Mouse (Mus musculus): ENCODE measurements around the gene Tpo. TPM values are rescaled to one million over a fixed set of nuclear protein-coding genes. Genes with fewer than 3 reads are reported as not detected.

The Tpo gene
- polyA plus RNA-seq, 1 experiment from 2014 or later = 0.18 TPM

- Histone ChIP-seq H3K36me3 (ENCODE audit: control insufficient read depth, insufficient read depth) (no peaks in the 10 kb centered on the region), H3K9me3 (ENCODE audit: control insufficient read depth, low read length) (no peaks in the 10 kb centered on the region), H3K4me3 (replicated peaks; ENCODE audit: low read length) (no peak overlapping the region), H3K4me1 (replicated peaks; ENCODE audit: control insufficient read depth, insufficient read depth, low read length) (no peaks in the 10 kb centered on the region), H3K27me3 (replicated peaks; ENCODE audit: control insufficient read depth, insufficient read depth, low read length) (no peaks in the 10 kb centered on the region), H3K27ac (ENCODE audit: low read length) (no peak overlapping the region), H3K9ac (replicated peaks; ENCODE audit: low read depth, low read length) (no peak overlapping the region), H3K4me2 (ENCODE audit: low read length) (no peak overlapping the region)
- 40% methylated on average over 29 of the region's 29 CpGs for WGBS
- ATAC-seq = no peak
These were observed 29.4 kb downstream of the Tpo start for GRCm38 (mm10) chr12:30102891-30103565.

- no peaks in the 10 kb centered on the region for H3K36me3 ChIP-seq (ENCODE audit: control insufficient read depth, insufficient read depth)
- ATAC-seq = peak; percentile 38; the same call in 1 of the 2 replicates
- WGBS = 83% methylated on average over 5 of the region's 5 CpGs
These were observed 40.3 kb downstream of the Tpo start for GRCm38 (mm10) chr12:30092081-30092480.

GRCm38 (mm10) chr12:30083971-30084370, 48.5 kb downstream of the Tpo start:
- 82% methylated on average over 3 of the region's 3 CpGs for WGBS
- no peak for ATAC-seq
- no peak overlapping the region for H3K9ac ChIP-seq (replicated peaks; ENCODE audit: low read depth, low read length)

More at GRCm38 (mm10) chr12:30092081-30092480, 40.3 kb downstream of the Tpo start:
- Histone ChIP-seq H3K4me2 (ENCODE audit: low read length) (no peak overlapping the region), H3K4me1 (replicated peaks; ENCODE audit: control insufficient read depth, insufficient read depth, low read length) (no peaks in the 10 kb centered on the region), H3K9me3 (ENCODE audit: control insufficient read depth, low read length) (no peaks in the 10 kb centered on the region), H3K27me3 (replicated peaks; ENCODE audit: control insufficient read depth, insufficient read depth, low read length) (no peaks in the 10 kb centered on the region), H3K9ac (replicated peaks; ENCODE audit: low read depth, low read length) (no peak overlapping the region), H3K4me3 (replicated peaks; ENCODE audit: low read length) (no peak overlapping the region), H3K27ac (ENCODE audit: low read length) (no peak overlapping the region)

GRCm38 (mm10) chr12:30077056-30077455, 55.4 kb downstream of the Tpo start:
- Histone ChIP-seq H3K4me3 (replicated peaks; ENCODE audit: low read length) (no peak overlapping the region), H3K9me3 (ENCODE audit: control insufficient read depth, low read length) (no peaks in the 10 kb centered on the region), H3K27me3 (replicated peaks; ENCODE audit: control insufficient read depth, insufficient read depth, low read length) (no peaks in the 10 kb centered on the region), H3K36me3 (ENCODE audit: control insufficient read depth, insufficient read depth) (no peaks in the 10 kb centered on the region), H3K27ac (ENCODE audit: low read length) (no peak overlapping the region), H3K4me2 (ENCODE audit: low read length) (no peak overlapping the region), H3K9ac (replicated peaks; ENCODE audit: low read depth, low read length) (no peak overlapping the region), H3K4me1 (replicated peaks; ENCODE audit: control insufficient read depth, insufficient read depth, low read length) (no peaks in the 10 kb centered on the region)
- ATAC-seq = no peak
- 94% methylated on average over 10 of the region's 11 CpGs for WGBS

More at GRCm38 (mm10) chr12:30083971-30084370, 48.5 kb downstream of the Tpo start:
- Histone ChIP-seq H3K9me3 (ENCODE audit: control insufficient read depth, low read length) (no peaks in the 10 kb centered on the region), H3K27me3 (replicated peaks; ENCODE audit: control insufficient read depth, insufficient read depth, low read length) (no peaks in the 10 kb centered on the region), H3K4me3 (replicated peaks; ENCODE audit: low read length) (no peak overlapping the region), H3K36me3 (ENCODE audit: control insufficient read depth, insufficient read depth) (no peaks in the 10 kb centered on the region), H3K4me1 (replicated peaks; ENCODE audit: control insufficient read depth, insufficient read depth, low read length) (no peaks in the 10 kb centered on the region), H3K4me2 (ENCODE audit: low read length) (no peak overlapping the region), H3K27ac (ENCODE audit: low read length) (no peak overlapping the region)

GRCm38 (mm10) chr12:30076316-30076715, 56.1 kb downstream of the Tpo start:
- Histone ChIP-seq H3K36me3 (ENCODE audit: control insufficient read depth, insufficient read depth) (no peaks in the 10 kb centered on the region), H3K27me3 (replicated peaks; ENCODE audit: control insufficient read depth, insufficient read depth, low read length) (no peaks in the 10 kb centered on the region), H3K9me3 (ENCODE audit: control insufficient read depth, low read length) (no peaks in the 10 kb centered on the region), H3K4me1 (replicated peaks; ENCODE audit: control insufficient read depth, insufficient read depth, low read length) (no peaks in the 10 kb centered on the region), H3K4me2 (ENCODE audit: low read length) (no peak overlapping the region), H3K9ac (replicated peaks; ENCODE audit: low read depth, low read length) (no peak overlapping the region), H3K4me3 (replicated peaks; ENCODE audit: low read length) (no peak overlapping the region), H3K27ac (ENCODE audit: low read length) (no peak overlapping the region)
- ATAC-seq = no peak
- 85% methylated on average over 2 of the region's 2 CpGs for WGBS

GRCm38 (mm10) chr12:30069321-30069720, 63.1 kb downstream of the Tpo start:
- WGBS = 76% methylated on average over 2 of the region's 2 CpGs
- Histone ChIP-seq H3K9ac (replicated peaks; ENCODE audit: low read depth, low read length) (no peak overlapping the region), H3K36me3 (ENCODE audit: control insufficient read depth, insufficient read depth) (no peaks in the 10 kb centered on the region)

GRCm38 (mm10) chr12:30067806-30068205, 64.6 kb downstream of the Tpo start:
- Histone ChIP-seq H3K36me3 (ENCODE audit: control insufficient read depth, insufficient read depth) (no peaks in the 10 kb centered on the region), H3K9ac (replicated peaks; ENCODE audit: low read depth, low read length) (no peak overlapping the region), H3K27me3 (replicated peaks; ENCODE audit: control insufficient read depth, insufficient read depth, low read length) (no peaks in the 10 kb centered on the region), H3K9me3 (ENCODE audit: control insufficient read depth, low read length) (no peaks in the 10 kb centered on the region), H3K4me2 (ENCODE audit: low read length) (no peak overlapping the region), H3K27ac (ENCODE audit: low read length) (no peak overlapping the region), H3K4me3 (replicated peaks; ENCODE audit: low read length) (no peak overlapping the region), H3K4me1 (replicated peaks; ENCODE audit: control insufficient read depth, insufficient read depth, low read length) (no peaks in the 10 kb centered on the region)
- no peak for ATAC-seq
- 88% methylated on average over 2 of the region's 2 CpGs for WGBS

More at GRCm38 (mm10) chr12:30069321-30069720, 63.1 kb downstream of the Tpo start:
- no peak overlapping the region for H3K4me2 ChIP-seq (ENCODE audit: low read length)
- H3K4me3 ChIP-seq (replicated peaks; ENCODE audit: low read length) = no peak overlapping the region
- H3K27ac ChIP-seq (ENCODE audit: low read length) = no peak overlapping the region
- H3K9me3 ChIP-seq (ENCODE audit: control insufficient read depth, low read length) = no peaks in the 10 kb centered on the region
- no peaks in the 10 kb centered on the region for H3K4me1 ChIP-seq (replicated peaks; ENCODE audit: control insufficient read depth, insufficient read depth, low read length)
- H3K27me3 ChIP-seq (replicated peaks; ENCODE audit: control insufficient read depth, insufficient read depth, low read length) = no peaks in the 10 kb centered on the region
- no peak for ATAC-seq

- no peak overlapping the region for H3K27ac ChIP-seq (ENCODE audit: low read length)
- no peaks in the 10 kb centered on the region for H3K27me3 ChIP-seq (replicated peaks; ENCODE audit: control insufficient read depth, insufficient read depth, low read length)
- H3K9ac ChIP-seq (replicated peaks; ENCODE audit: low read depth, low read length) = no peak overlapping the region
- H3K4me2 ChIP-seq (ENCODE audit: low read length) = no peak overlapping the region
- no peaks in the 10 kb centered on the region for H3K36me3 ChIP-seq (ENCODE audit: control insufficient read depth, insufficient read depth)
- no peak overlapping the region for H3K4me3 ChIP-seq (replicated peaks; ENCODE audit: low read length)
- no peaks in the 10 kb centered on the region for H3K4me1 ChIP-seq (replicated peaks; ENCODE audit: control insufficient read depth, insufficient read depth, low read length)
- ATAC-seq = no peak
- no peaks in the 10 kb centered on the region for H3K9me3 ChIP-seq (ENCODE audit: control insufficient read depth, low read length)
- WGBS = 38% methylated on average over 6 of the region's 6 CpGs
These were observed 70.3 kb downstream of the Tpo start for GRCm38 (mm10) chr12:30062118-30062505.

- Histone ChIP-seq H3K4me3 (replicated peaks; ENCODE audit: low read length) (no peak overlapping the region), H3K4me2 (ENCODE audit: low read length) (no peak overlapping the region), H3K36me3 (ENCODE audit: control insufficient read depth, insufficient read depth) (no peaks in the 10 kb centered on the region), H3K27ac (ENCODE audit: low read length) (no peak overlapping the region), H3K4me1 (replicated peaks; ENCODE audit: control insufficient read depth, insufficient read depth, low read length) (no peaks in the 10 kb centered on the region), H3K9me3 (ENCODE audit: control insufficient read depth, low read length) (no peaks in the 10 kb centered on the region), H3K9ac (replicated peaks; ENCODE audit: low read depth, low read length) (no peak overlapping the region), H3K27me3 (replicated peaks; ENCODE audit: control insufficient read depth, insufficient read depth, low read length) (no peaks in the 10 kb centered on the region)
- WGBS = 15% methylated on average over 1 of the region's 1 CpGs
- ATAC-seq = no peak
These were observed 70.8 kb downstream of the Tpo start for GRCm38 (mm10) chr12:30061503-30062117.

Data from forebrain, embryonic 16.5 days (tissue).